Mouse (Mus musculus): ENCODE data around the gene Aldh1l2. TPM values are rescaled to one million over a fixed set of nuclear protein-coding genes. Genes with fewer than 3 reads are reported as not detected.

The Aldh1l2 gene
- total RNA-seq (2012; rRNA removed), result 0.17 and 0.34 TPM in 2 replicates
- not detected in 2 replicates for total RNA-seq (2014; rRNA removed)
- polyA plus RNA-seq (2012; ENCODE audit: insufficient read length, low read depth), result 0.59 and 0.80 TPM in 2 replicates

DNA sequence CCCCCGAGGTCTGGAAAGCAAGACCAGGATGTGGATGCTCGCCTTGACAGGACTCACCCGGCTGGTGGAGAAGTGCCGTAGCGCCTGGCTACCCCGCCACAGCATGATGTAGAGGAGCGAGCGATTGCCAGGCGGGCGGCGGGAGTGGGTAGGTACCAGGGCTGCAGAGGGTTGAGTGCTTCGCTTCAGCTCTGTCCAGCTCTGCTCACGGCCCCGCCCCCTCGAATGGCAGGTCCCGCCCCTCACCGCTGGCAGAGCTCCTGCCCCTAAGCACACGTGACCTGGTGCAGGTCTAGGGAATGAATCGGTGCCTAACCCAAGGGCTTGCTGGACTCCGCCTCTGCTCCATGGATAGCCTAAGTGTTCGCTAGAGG, at the start of gene Aldh1l2:
Aldh1l2 (minus strand) TSS at position 231 of the 374 bp plus-strand sequence.
- peaks cover 3 to 15% of the 10 kb centered on the region in 2 experiments; a peak in 2 of 4 replicates for H3K4me1 ChIP-seq (ENCODE audit: control insufficient read depth in 1 of 2, insufficient read depth in 2 of 2)
- no peak within 1 kb of the TSS for H3K9ac ChIP-seq (ENCODE audit: insufficient read depth, low read depth)
- H3K27ac ChIP-seq (ENCODE audit: insufficient read depth, low read depth), result no peak within 1 kb of the TSS
- in situ Hi-C loops (cut with MboI; ENCODE audit: low pct_ligation_motif_present, low pct_unique_long_range_greater_than_20kb, low sequenced_read_pairs) (no loop called here), dilution Hi-C loops (cut with MboI; ENCODE audit: extremely low pct_ligation_motif_present, extremely low pct_unique_long_range_greater_than_20kb, low sequenced_read_pairs) (no loop called here)
- H3K9me3 ChIP-seq (replicated peaks; ENCODE audit: low read length), result no peaks in the 10 kb centered on the region
- no peaks in the 10 kb centered on the region for H3K27me3 ChIP-seq (replicated peaks)
- no peak for TF ChIP-seq USF2 (conservative IDR thresholded peaks at IDR 0.05; ENCODE audit: low read depth, low read length)
- TF ChIP-seq CTCF (conservative IDR thresholded peaks at IDR 0.05 in 1 of 2, IDR thresholded peaks at IDR 0.05 in 1 of 2; ENCODE audit: low read depth in 2 of 2, low read length in 2 of 2), result no peak
- TF ChIP-seq MAFK (IDR thresholded peaks at IDR 0.05; ENCODE audit: insufficient replicate concordance, low read length), result no peak
- no peak for TF ChIP-seq NELFE (IDR thresholded peaks at IDR 0.05; ENCODE audit: low read depth, low read length)
- no peak for TF ChIP-seq GABPA (IDR thresholded peaks at IDR 0.05; ENCODE audit: insufficient replicate concordance, low read depth, low read length)
- TF ChIP-seq KAT2A (IDR thresholded peaks at IDR 0.05; ENCODE audit: insufficient replicate concordance, low read length), result no peak
- TF ChIP-seq TBP (conservative IDR thresholded peaks at IDR 0.05; ENCODE audit: low read depth, low read length), result no peak
- TF ChIP-seq RCOR1 (conservative IDR thresholded peaks at IDR 0.05; ENCODE audit: low read depth, low read length), result no peak
- no peak for TF ChIP-seq UBTF (IDR thresholded peaks at IDR 0.05; ENCODE audit: low read depth, low read length)
- TF ChIP-seq E2F4 (IDR thresholded peaks at IDR 0.05; ENCODE audit: insufficient replicate concordance, low read depth, low read length), result no peak
- TF ChIP-seq PAX5 (IDR thresholded peaks at IDR 0.05; ENCODE audit: low read length), result no peak
- no peak for TF ChIP-seq BHLHE40 (IDR thresholded peaks at IDR 0.05; ENCODE audit: low read depth, low read length)
- no peak for TF ChIP-seq ZKSCAN1 (IDR thresholded peaks at IDR 0.05; ENCODE audit: borderline replicate concordance, low read depth, low read length)
- TF ChIP-seq RAD21 (IDR thresholded peaks at IDR 0.05; ENCODE audit: low read depth, low read length), result no peak
- no peak for TF ChIP-seq ZC3H11A (IDR thresholded peaks at IDR 0.05; ENCODE audit: low read depth, low read length)
- TF ChIP-seq ELF1 (IDR thresholded peaks at IDR 0.05; ENCODE audit: low read depth, low read length), result no peak
- no peak for TF ChIP-seq MAZ (IDR thresholded peaks at IDR 0.05; ENCODE audit: low read depth, low read length)
- DNase-seq (ENCODE audit: extremely low read depth), result no peak
- H3K36me3 ChIP-seq (replicated peaks in 1 of 2; ENCODE audit: control insufficient read depth in 1 of 2, insufficient read depth in 1 of 2, low read length in 1 of 2), result no peaks in the 10 kb centered on the region
- no peak within 1 kb of the TSS for H3K4me2 ChIP-seq (ENCODE audit: insufficient read depth, low read depth, poor library complexity, severe bottlenecking)
- H3K4me3 ChIP-seq (replicated peaks in 1 of 3; ENCODE audit: low read depth in 2 of 3, low read length in 2 of 3, poor library complexity in 1 of 3), result no peak within 1 kb of the TSS
- no peaks in the 10 kb centered on the region for H3K79me2 ChIP-seq (replicated peaks; ENCODE audit: control insufficient read depth, extremely low read depth, insufficient read depth, poor library complexity, severe bottlenecking)

DNA sequence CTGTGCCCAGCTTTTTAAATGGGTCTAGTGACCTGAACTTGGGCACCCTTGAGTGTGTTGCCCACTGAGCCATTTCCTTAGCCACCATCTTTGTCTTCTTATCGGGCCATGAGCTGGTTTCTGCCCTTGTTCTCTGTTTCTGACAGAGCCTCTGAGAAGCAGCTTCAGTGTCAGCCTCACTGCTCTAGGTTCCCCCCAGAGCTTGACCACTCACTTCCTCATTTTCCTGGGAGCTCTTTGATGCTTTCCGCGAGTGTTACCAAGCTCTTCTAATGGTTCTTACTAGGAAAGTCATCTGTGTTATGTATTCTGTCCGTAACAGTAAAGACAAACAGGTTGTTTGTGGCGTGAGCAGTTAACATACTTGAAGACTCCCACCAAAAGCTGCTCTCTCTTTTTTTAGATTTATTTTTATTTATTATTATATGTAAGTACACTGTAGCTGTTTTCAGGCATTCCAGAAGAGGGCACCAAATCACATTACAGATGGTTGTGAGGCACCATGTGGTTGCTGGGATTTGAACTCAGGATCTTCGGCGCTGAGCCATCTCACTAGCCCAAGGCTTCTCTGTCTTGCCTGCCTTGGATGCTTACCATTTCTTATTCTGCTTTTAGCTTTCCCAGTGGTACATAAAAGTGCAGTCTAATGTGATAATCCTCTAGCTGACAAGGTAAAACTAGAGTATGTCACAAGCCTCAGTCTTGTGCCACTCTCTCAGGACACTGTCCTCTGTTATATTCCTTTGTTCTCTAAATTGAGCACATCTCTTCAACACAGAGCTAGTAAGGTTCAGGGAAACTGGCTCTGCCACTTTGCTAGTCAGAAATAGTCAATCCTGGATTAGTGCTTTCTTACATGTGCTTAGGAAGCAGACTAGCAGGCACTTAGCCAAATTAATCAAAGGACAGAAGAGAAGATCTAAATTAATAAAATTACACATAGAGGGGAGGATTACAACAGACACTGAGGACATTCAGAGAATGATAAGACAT, 31.8 kb upstream of the Aldh1l2 start:
- no peaks in the 10 kb centered on the region for H3K27me3 ChIP-seq (replicated peaks)
- H3K9me3 ChIP-seq (replicated peaks; ENCODE audit: low read length), result no peaks in the 10 kb centered on the region
- peaks cover 59 to 89% of the 10 kb centered on the region in 2 experiments for H3K36me3 ChIP-seq (replicated peaks in 1 of 2; ENCODE audit: control insufficient read depth in 1 of 2, insufficient read depth in 1 of 2, low read length in 1 of 2)
- H3K27ac ChIP-seq (ENCODE audit: insufficient read depth, low read depth), result no peak overlapping the region
- H3K4me2 ChIP-seq (ENCODE audit: insufficient read depth, low read depth, poor library complexity, severe bottlenecking), result no peak overlapping the region
- H3K4me1 ChIP-seq (ENCODE audit: control insufficient read depth in 1 of 2, insufficient read depth in 2 of 2), result peaks cover 2% of the 10 kb centered on the region in 2 experiments; a peak in 2 of 4 replicates
- in situ Hi-C loops (cut with MboI; ENCODE audit: low pct_ligation_motif_present, low pct_unique_long_range_greater_than_20kb, low sequenced_read_pairs), result no loop called here
- dilution Hi-C loops (cut with MboI; ENCODE audit: extremely low pct_ligation_motif_present, extremely low pct_unique_long_range_greater_than_20kb, low sequenced_read_pairs), result no loop called here
- DNase-seq (ENCODE audit: extremely low read depth), result peak; percentile 15
- H3K4me3 ChIP-seq (replicated peaks in 1 of 3; ENCODE audit: low read depth in 2 of 3, low read length in 2 of 3, poor library complexity in 1 of 3), result no peak overlapping the region
- TF ChIP-seq ZC3H11A (IDR thresholded peaks at IDR 0.05; ENCODE audit: low read depth, low read length) (no peak), MAFK (IDR thresholded peaks at IDR 0.05; ENCODE audit: insufficient replicate concordance, low read length) (no peak), UBTF (IDR thresholded peaks at IDR 0.05; ENCODE audit: low read depth, low read length) (no peak), POLR2AphosphoS2 (IDR thresholded peaks at IDR 0.05; ENCODE audit: low read depth, low read length) (no peak), MXI1 (IDR thresholded peaks at IDR 0.05; ENCODE audit: low read depth, low read length) (no peak), CHD1 (IDR thresholded peaks at IDR 0.05; ENCODE audit: low read depth, low read length) (no peak), ETS1 (conservative IDR thresholded peaks at IDR 0.05; ENCODE audit: low read depth, low read length) (no peak), IRF4 (IDR thresholded peaks at IDR 0.05; ENCODE audit: low read depth, low read length) (no peak)
- H3K9ac ChIP-seq (ENCODE audit: insufficient read depth, low read depth), result no peak overlapping the region
- no peaks in the 10 kb centered on the region for H3K79me2 ChIP-seq (replicated peaks; ENCODE audit: control insufficient read depth, extremely low read depth, insufficient read depth, poor library complexity, severe bottlenecking)
